Mouse (Mus musculus): ENCODE data around the gene Cyp26b1. TPM values are rescaled to one million over a fixed set of nuclear protein-coding genes. Genes with fewer than 3 reads are reported as not detected.

Cyp26b1 gene
- 2.2 TPM for polyA plus RNA-seq (2014; fragmentation: Illumina TruSeq; extraction: RNeasy Lipid Tissue Mini Kit (QIAGEN cat#74804); ENCODE audit: low read depth, low replicate concordance)

DNA sequence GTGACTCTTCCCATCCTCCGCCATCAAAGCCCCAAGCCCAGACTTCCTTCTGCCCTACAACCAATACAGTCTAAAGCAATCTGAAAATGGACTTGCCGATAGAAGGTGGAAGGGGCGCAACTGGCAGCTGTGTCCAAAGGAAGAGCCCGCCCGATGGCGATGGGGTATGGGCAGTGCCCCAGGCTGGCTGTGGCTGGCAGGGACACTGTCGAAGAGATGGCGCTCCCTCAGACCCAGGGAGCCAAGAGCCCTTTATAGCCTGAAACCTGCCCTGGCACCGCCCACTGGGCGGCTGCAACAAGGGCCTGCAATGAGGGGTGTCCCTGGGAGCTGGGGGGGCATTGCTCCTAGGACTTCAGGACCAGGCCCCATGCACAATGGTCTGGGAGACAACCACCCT lies at the start of gene Cyp26b1:
Cyp26b1 (minus strand) TSS at position 216 of the 400 bp plus-strand sequence.

All from kidney, adult 10 weeks (tissue).